Mouse (Mus musculus) adrenal gland, postnatal 14 days (tissue): ENCODE data around the gene Inpp4a. TPM values are rescaled to one million over a fixed set of nuclear protein-coding genes. Genes with fewer than 3 reads are reported as not detected.
A peak's percentile ranks its signal among the peaks of the same experiment; 100 is the strongest.

ENCODE experiments used
- DNase-seq: peaks from one replicate; pipeline ENCODE4 v3.0.0; 2021; ENCODE audit warnings: mixed read lengths
- total RNA-seq: library from RNA; stranded (reverse); gene quantifications from 2 replicates; pipeline ENCODE4 v1.2.3, GENCODE M21; 2021

Gene Inpp4a
- total RNA-seq, 1 experiment from 2014 or later, result 21.2 TPM

DNA sequence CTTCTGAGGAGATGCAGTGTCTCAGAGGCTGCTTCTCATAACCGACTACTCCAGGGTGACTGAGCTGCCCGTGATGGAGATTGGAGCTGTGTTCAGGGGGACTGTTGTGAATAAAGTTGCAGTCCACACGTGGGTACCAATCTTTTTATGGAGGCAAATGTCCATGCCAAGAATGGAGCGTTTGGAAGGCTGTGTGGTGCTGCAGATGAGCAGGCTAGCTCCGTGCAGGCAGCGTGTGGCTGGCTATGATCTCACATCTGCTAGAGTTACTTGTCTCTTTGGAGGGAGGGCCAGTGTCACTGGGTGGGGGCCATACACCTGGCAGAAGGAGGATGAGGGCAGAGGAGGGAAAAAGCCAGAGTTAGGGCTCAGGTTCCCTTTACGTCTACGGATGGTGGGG, 59.0 kb downstream of the Inpp4a start:
- no peak for DNase-seq

DNA sequence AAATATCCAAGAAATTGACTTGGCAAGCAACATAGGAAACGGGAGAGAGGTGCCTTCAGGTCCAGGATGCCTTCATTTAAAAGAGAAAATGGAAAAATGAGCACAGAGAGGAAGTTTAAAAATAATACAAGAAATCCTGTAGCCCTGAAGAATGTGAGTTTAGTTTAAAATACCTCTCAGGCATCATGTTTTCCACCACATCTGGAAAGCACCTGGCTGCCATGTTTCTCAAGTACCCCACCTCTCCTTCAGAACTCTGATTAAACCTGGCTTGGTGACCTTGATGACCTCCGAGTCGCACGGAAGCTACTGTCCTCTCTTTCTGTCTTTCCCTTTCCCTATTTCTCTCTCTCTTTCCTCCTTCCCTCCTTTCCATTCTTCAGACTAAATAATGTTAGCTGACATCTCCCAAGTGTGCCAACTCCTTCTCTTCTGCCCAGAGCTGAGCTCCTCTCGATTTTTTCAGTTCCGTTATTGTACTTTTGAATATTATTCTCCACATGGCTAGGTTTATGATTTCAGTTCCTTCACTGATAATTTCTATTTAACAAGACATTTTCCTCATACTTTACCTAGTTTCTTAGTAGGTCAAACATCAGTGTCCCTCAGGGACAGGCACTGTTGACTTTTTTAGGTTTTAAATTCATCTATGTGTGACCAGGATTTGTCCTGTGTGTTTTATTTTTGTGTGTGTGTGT, 59.9 kb downstream of the Inpp4a start:
- DNase-seq, result no peak

DNA sequence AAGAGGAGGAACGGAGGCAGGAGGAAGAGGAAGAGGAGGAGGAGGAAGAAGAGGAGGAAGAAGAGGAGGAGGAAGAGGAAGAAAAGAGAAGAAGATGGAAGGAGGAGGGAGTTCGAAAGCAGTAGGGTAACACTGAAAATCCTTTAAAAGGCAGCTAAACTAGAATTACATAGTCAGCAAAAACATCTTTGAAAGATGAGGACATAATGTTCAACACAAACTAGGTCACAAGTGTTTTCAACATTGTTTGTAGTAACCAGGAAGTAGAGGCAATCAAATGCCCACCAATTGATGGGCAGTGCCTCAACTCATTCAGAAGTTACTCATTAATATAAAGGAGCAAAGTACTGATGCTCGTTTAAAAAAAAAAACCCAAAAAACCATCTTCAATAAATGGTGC, 61.1 kb downstream of the Inpp4a start:
- no peak for DNase-seq

DNA sequence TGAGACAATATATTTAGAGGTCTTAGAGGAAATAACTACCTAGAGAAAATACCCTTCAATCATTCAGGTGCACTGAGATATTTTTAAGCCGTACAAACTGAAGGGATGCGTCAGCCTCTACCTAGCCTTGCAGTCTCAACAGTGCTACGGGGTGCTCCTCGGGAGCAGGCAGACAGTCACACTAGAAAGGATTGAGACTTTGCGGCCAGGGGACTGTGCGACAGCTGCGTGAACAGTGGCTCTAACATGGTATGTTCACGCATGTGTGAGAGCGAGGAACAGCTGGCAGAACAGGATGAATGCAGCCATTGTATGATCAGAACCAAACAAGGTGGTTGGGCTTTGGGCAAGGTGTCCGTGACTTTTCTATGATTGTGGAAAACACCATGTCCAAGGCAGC, 63.1 kb downstream of the Inpp4a start:
- no peak for DNase-seq

DNA sequence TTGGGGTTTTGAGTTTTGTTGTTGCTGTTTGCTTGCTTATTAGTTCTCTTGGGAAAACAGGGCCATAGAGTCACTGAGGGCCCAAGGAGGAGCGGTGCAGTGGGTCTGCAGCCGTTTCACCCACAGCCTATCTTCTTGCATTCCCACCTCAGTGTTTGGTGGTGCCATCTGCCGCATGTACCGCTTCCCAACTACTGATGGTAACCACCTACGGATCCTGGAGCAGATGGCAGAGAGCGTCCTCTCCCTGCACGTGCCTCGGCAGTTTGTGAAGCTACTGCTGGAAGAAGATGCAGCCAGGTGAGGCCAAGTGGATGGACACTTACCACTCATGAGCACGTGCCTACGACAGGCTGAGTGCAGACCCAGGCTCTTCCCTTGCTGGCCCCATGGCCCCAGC, 68.5 kb downstream of the Inpp4a start:
- no peak for DNase-seq

DNA sequence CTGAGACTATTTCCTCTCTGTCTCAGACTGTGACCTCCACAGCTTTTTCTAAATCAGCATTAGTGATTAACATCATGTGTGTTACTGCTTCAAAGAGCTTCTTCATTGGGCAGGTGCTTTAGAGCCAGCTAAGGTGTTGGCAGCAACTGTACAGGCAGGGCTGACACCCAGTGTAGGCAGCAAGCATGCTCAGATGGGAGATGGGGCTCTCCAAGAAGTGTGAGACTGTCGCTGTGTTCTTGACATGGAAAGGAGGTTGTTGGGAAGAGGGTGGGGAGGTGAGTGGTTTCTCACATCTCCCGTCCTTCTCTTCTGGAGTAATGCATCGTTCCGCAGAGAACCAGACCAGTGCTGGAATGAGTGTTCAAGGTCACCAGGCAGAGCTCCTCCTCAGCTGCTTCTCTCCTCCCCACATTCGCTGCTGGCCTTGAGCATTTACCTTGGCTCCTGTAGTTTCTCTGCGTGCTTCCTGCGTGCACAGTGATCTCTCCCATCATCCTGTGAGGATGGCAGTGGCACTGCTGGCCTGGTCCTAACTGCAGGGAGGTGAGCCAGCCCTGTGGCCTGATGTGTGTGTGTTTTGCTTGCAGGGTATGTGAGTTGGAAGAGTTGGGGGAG, 69.2 kb downstream of the Inpp4a start:
- peak; percentile 19 for DNase-seq

DNA sequence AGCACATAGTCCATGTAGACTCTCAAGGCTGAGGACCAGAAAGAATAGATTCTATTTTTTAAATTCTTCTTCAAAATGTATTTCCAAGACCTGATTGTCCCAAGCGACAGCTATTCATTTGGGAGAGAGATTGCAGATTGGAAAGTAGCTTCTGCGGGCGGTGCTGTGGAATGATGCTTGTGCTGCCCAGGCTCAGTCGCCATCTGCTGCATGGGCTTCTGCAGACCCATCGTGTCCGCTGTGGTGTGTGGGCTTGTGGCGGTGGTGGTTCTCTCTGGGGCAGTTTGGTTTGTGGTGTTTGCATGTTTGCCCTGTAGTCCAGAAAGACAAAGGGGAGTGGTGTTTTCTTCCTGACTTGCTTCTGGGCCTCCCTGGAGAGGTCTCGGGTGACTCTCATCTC, 76.5 kb downstream of the Inpp4a start:
- no peak for DNase-seq

DNA sequence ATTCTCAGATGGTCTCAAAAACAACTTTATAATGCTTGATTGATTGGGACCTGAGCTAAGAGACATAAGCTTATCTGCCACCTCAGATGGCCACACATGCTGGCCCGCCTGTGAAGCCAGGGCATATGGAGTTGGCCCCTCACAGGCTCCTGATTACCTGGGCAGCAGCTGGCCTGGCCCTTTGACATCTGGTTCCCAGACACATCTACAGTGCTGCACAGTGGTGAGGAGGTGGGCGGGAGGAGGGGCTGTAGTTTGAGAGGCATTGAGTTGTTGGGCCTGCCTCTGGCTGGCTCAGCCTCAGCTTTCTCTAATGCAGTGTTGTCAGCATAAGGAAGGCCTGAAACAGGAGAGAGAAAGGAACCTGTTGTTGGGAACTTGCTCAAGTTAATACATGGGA, 77.1 kb downstream of the Inpp4a start:
- no peak for DNase-seq

DNA sequence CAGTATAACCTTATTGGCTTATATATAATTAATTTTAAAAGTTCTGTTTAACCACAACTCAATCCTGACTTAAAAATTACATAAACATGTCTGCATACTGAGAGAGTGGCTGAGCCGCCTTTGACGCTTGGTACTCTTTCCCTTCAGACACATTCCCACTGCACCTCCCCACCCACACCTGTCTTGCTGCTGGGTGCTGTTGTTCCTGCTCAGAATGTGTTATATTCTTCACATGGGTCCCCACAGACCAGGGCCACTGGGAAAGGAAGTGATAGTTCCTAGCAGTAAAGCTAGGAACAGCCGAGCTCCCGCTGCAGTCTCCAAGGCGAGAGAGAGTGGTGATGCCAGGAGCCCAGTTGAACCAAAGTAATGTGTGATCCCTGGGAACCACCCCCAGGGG, 78.4 kb downstream of the Inpp4a start:
- no peak for DNase-seq

DNA sequence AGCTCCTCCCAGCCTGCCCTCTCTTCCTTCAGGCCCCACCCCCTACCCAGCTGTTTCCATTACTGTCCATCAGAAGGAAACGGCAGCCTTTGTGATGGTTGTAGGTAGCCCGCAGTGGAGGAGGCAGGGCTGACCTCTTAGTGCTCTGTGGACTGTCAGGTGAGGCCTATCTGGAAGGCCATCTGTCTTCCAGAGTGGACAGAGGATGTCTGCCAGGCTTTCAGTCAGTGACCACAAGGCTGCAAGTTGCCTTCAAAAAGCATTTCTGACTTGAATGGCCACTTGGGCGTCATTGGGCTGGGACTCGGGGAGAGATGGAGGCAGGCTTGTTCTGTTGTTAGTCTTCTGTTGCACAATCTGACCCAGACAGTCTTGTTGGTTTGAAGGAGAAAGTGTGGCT, 79.9 kb downstream of the Inpp4a start:
- no peak for DNase-seq

DNA sequence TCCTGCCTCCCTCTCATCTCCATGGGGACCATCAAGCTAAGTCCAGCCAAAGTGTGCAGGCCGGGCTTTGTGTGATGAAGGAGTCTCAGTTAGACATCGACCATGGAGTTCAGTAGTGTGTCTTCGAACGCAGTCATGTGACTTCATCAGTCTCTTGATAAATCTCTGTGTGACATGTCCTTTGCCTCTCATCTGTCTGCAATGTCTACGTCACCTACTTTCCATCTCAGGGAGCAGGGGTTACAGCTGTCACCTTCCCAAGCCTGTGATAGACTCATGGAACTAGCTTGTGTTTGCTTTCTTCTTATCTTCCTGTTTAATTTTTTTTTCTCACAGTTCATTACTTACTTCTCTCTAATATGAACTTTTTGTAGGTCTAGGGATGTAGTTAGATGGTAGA, 81.2 kb downstream of the Inpp4a start:
- DNase-seq, result no peak

DNA sequence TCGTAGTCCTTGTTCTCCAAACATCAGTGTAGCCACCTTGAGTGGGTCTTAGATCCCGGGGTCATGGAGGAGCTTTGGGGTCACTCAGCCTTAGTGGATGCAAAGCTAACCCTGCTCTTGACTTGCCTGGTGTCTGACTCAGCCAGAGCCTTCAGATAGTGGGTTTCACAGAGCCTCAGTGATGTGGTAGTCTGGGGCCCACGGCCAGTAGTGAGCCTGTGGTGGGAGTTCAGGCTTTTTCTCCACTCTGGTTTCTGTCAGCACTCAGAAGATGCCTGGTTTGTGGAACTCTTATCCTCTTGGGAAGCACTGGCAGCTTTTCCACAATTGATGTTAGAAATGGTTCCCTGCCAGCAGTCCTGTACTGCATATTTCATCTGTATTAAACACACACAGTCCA, 84.6 kb downstream of the Inpp4a start:
- no peak for DNase-seq

DNA sequence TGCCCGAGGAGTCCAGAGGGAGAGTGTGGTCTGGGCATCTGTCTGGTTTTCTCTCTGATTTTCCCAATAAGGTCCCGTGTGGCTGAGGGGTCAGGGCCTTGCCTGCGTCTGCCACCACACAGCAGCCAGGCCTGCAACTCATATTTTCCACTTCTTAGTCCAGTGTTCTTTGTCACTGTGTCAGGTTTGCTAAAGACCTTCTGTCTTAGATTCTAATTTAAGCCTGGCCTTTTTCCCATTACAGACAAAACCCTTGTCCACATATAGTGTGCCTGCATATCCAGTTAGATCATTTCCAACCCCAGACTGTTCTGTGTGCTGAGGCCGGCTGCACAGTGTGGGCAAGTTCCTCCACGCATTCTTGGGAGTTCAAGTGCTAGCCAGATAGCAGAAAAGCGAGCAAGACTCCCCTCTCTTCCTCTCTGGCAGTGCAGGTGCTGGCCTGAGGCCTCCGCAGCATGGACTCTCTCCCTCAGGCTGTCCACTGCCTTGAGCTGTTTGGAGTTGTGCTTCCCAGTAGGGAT, 86.8 kb downstream of the Inpp4a start:
- DNase-seq, result no peak

DNA sequence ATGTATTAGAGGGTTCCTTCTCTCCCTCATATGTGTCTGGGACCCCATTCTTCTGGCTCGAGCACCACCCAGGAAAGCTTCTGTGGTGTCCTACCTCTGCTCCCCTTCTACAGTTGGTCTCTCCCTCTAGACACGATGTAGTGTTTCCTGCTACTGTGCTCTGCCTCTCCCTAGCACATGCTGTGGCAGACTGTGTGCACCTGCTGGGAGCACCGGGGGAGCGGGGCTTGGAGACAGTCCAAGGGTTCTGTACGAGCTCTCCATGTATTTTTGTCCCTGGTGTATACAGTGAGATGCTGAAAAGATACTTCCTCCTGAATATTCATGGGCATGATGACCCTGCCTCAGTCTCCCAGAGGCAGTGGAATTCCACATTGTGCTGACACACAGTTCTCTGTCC, 93.5 kb downstream of the Inpp4a start:
- no peak for DNase-seq

DNA sequence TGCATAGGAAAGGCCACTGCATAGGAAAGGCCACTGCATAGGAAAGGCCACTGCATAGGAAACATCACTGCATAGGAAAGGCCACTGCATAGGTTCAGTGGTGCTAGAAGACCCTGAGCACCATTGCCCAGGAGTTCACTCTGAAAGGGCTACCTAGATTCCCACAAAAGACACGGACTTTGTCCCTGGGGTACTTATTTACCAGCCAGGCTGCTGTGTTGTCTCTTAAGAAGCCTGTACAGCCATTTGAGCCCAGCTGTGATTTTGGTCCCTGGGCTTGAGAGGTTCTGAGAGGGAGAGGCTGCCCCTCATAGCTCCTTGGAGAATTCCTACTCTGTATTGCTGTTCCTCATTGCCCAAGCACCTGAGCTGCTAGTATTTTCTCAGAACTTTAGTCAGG, 96.8 kb downstream of the Inpp4a start:
- no peak for DNase-seq

DNA sequence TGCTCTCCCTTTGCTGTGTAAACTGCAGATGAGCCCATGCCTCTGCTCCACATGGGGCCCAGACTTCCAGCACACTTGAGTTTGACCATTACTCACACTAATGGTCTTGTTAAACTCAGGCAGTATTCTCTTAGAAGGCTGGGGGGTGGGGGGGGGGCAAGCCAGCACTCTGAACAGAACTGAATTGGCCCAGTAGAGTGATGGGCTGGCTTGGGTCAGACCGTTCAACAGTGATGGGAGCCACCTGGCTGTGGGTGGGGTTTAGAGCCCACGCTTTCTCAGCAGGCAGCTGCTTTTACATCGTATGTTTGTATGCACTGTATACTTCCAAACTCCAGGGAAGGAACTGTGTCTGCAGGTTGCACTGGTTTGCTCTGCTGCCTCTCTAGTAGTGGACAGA, 99.3 kb downstream of the Inpp4a start:
- DNase-seq, result no peak

DNA sequence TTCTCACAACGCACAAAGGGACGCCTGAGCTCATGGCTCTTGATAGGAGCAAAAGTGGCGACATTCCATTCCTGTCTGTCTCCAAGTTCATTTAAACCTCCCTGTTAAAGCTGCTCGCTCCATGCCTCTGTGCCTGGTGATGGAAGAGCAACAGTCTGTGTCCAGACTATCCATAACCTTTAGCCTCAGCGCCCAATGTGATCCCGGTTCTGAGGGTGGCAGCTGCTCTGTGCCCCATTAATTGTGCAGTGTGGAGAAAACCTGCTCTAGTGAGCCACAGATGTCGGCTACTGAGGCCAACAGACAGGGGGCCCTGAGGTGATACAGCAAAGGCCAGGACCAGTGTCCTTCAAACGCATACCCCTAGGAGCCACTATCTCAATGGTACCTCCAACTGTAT, 100.1 kb downstream of the Inpp4a start:
- DNase-seq, result no peak

DNA sequence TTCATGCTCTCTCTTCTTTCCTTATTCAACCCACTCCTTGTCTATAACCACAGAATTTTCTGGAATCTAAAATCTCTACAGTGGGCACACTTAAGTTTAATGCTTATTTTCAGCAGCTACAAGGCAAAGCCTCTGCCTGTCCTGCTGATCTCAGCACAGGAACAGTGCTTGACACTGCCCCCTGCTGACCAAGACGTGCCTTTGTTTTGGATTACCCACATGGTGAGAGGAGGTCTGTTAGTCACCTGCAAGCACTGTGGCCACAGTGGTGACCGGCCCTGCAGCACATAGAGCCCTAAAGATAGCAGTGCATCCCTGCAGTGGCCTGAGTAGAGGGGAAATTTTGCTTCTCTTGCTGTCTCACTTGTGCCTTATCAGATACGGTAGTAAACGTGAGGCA, 102.0 kb downstream of the Inpp4a start:
- peak; percentile 79 for DNase-seq

DNA sequence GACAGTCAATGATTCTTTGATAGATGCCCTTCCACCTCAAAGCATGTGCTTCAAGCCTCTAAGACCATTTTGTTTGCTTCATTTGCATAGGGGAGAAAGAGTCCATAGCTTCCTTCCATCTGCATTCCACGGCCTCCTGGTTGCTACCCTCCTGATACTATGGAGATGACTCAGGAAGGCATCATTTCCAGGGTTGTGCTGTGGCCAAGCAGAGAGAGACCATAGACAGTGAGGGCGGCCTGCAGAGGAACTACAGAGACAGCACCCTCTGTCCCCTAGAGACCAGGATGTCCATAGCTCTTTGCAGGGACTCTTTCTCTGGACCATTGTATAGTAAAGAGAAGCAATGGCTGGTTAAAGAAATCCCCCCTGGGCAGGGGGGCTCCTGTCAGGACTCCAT, 105.5 kb downstream of the Inpp4a start:
- no peak for DNase-seq

DNA sequence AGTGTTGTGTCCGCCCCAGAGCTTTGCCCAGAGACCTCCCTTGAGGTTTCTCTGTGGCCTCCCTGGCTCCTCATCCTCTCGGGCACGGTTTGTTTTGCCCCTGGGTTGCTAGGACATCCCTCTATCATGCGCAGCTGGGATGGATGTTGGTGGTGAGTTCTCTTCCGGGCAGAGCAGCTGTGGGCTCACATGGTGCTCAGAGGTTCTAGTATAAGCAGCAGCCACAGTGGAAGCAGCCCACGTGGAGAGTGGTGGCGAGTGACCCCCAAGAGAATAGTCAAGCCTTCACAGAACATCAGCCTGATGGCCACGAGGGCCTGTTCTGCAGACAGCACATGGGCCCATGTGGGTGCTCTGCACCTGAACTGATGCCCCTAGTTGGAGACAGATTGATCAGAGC, 107.6 kb downstream of the Inpp4a start:
- DNase-seq, result no peak

DNA sequence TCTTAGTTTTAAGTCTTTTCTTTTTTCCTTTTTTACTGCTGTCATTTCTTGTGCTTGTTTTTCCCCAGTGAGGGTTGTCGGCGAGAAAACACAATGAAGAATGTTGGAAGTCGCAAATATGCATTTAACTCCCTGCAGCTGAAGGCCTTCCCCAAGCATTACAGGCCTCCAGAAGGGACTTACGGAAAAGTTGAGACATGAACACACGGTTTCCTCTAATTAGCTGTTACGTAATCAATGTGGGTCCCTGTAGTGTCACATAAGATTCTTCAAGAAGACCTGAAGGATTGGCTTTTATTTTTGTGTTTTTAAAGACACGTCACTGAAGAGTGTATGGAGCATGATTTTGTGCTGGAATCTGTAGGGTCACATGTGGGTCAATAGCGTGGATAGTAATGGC, 108.4 kb downstream of the Inpp4a start:
- no peak for DNase-seq

DNA sequence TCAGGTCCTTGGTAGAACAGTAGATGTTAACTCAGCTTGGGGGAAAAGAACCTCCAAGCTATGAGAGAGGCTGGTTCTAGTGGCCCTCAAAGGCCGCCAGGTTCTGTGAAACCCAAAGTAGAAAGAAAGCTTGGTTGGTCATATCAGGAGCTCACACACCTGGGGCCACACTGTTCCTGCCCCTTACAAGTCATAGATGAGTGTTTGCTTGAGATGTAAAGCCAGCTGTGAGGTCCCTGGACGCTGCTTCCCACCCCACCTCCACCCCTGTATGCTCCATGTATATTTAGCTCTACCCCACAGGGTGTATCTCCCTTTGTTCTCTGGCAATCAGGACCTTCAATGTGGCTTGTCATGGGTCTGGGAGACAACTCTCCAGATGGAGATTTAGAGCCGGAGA, 109.0 kb downstream of the Inpp4a start:
- DNase-seq, result no peak

DNA sequence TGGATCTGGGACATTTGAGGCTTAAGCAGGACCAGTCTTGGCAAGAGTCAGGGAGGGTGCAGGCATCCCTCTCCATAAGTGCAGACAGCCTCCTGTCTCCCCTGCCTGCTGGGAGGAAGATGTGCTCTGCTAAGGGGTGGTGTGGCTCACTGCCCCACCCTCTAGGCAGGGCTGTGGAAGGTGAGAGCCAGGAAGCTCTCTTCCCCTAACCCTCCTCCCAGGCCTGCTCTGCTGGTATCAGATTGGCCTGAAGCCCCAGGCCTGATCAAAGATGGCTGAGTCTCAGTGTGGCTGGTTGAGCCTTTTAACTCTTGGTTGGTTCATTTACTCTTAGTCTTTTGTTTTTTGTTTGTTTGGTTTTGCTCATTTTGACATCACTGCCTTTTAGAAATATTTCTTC, 110.0 kb downstream of the Inpp4a start:
- peak; percentile 12 for DNase-seq

DNA sequence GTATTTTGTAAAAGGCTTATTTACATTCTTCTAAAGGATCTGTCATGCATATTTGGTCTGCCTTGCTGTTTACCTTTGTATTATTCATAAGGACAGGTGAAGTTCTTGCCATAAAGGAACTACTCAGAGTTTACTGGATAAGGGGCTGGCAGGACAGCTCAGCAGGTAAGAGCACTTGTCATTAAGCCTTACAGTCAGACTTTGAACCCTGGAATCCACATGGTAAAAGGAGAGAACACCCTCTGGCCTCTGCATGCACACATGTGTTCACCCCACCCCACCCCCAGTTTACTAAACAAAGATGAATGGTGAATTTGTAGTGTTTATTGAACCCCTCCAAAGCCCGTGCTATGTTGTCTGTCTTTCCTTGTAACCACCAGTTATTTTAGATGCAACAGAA, 115.7 kb downstream of the Inpp4a start:
- DNase-seq, result no peak
